Mouse (Mus musculus) limb, embryonic 13.5 days (tissue): Measurements from ENCODE around the gene 6030498E09Rik. TPM values are rescaled to one million over a fixed set of nuclear protein-coding genes. Genes with fewer than 3 reads are reported as not detected.

ENCODE experiments used
- microRNA-seq: library from miRNA; unstranded; fragments of <30 nt; microRNA quantifications from one replicate; pipeline ENCODE4, GENCODE M21; 2016
- polyA plus RNA-seq: library from polyadenylated mRNA; unstranded; fragments of >200 nt; fragmentation: Nextera tagmentation; extraction: Ambion mirVana; gene quantifications from 2 replicates; pipeline ENCODE4 v1.2.1, GENCODE M21; 2015

Gene 6030498E09Rik
- polyA plus RNA-seq, 1 experiment from 2014 or later: not detected

Small RNAs within 50 kb of the gene (microRNA-seq; reads per million reads assigned to microRNA genes)
- gene Gm25642: not detected

Other genes starting within 250 kb of the 6030498E09Rik start
- gene Cul4b, start 196.5 kb upstream of the 6030498E09Rik start, polyA plus RNA-seq: 32.0 and 36.3 TPM in 2 replicates
- gene Mcts1, start 172.1 kb upstream of the 6030498E09Rik start, polyA plus RNA-seq: 102 and 108 TPM in 2 replicates
- 26.8 and 27.3 TPM in 2 replicates for gene C1galt1c1, start 137.6 kb upstream of the 6030498E09Rik start, polyA plus RNA-seq